ENCODE assay signal across 35 mouse cellular contexts in genomic region chr4:10607855-10608576, GRCm38 (mm10).
"Had no signal": no experiment of that assay in that cellular context is flagged by ENCODE, and none has a peak within 500 bp of the region (broad histone marks: within the 10 kb centered on the region; RNA-seq: fewer than 3 reads in every experiment).

No protein-coding gene starts in this region.

- H3K4me2 ChIP-seq: heart, embryonic 11.5 days; heart, embryonic 12.5 days; heart, embryonic 13.5 days; heart, embryonic 15.5 days; hindbrain, embryonic 12.5 days; hindbrain, embryonic 13.5 days; hindbrain, embryonic 14.5 days; hindbrain, embryonic 15.5 days; intestine, embryonic 15.5 days; kidney, embryonic 15.5 days had no signal

- H3K27ac ChIP-seq: heart, embryonic 13.5 days; heart, embryonic 15.5 days; hindbrain, embryonic 10.5 days; hindbrain, embryonic 12.5 days; hindbrain, embryonic 13.5 days; hindbrain, embryonic 14.5 days; hindbrain, embryonic 15.5 days; hindbrain, postnatal 0 days; intestine, embryonic 15.5 days; kidney, embryonic 15.5 days; kidney, postnatal 0 days; layer of hippocampus, adult 2 months; left cerebral cortex, adult 2 months had no signal

- H3K4me3 ChIP-seq: heart, embryonic 12.5 days; heart, embryonic 13.5 days; heart, embryonic 15.5 days; hindbrain, embryonic 10.5 days; hindbrain, embryonic 12.5 days; hindbrain, embryonic 13.5 days; hindbrain, embryonic 15.5 days; intestine, embryonic 15.5 days; kidney, embryonic 15.5 days; layer of hippocampus, adult 2 months; left cerebral cortex, adult 2 months had no signal

- ATAC-seq: hindbrain, embryonic 16.5 days; hindbrain, postnatal 0 days; inflammation-experienced regulatory T-cells, adult 6 months; intestine, embryonic 15.5 days; intestine, embryonic 16.5 days; intestine, postnatal 0 days had no signal

- H3K4me1 ChIP-seq: heart, embryonic 12.5 days; heart, embryonic 13.5 days; heart, embryonic 15.5 days; hindbrain, embryonic 10.5 days; hindbrain, embryonic 12.5 days; hindbrain, embryonic 13.5 days; hindbrain, embryonic 15.5 days; intestine, embryonic 15.5 days; kidney, embryonic 15.5 days had no signal

- H3K27me3 ChIP-seq: heart, embryonic 12.5 days; heart, embryonic 13.5 days; heart, embryonic 15.5 days; hindbrain, embryonic 12.5 days; hindbrain, embryonic 13.5 days; hindbrain, embryonic 15.5 days; intestine, embryonic 15.5 days; kidney, embryonic 15.5 days had no signal

- H3K9me3 ChIP-seq: heart, embryonic 12.5 days; heart, embryonic 15.5 days; hindbrain, embryonic 10.5 days; hindbrain, embryonic 12.5 days; hindbrain, embryonic 13.5 days; hindbrain, embryonic 15.5 days; intestine, embryonic 15.5 days; kidney, embryonic 15.5 days had no signal

- H3K36me3 ChIP-seq: heart, embryonic 12.5 days; heart, embryonic 13.5 days; heart, embryonic 15.5 days; hindbrain, embryonic 10.5 days; hindbrain, embryonic 12.5 days; hindbrain, embryonic 13.5 days; hindbrain, embryonic 15.5 days; intestine, embryonic 15.5 days; kidney, embryonic 15.5 days had no signal

- DNase-seq: heart, postnatal 10 days; heart, postnatal 14 days; heart, postnatal 36 days; heart, postnatal 4 days; kidney, adult 11 months; kidney, adult 18-20 months; kidney, adult 2 months; kidney, adult 8-10 months; kidney, adult 9 months; kidney, postnatal 10 days; kidney, postnatal 14 days; kidney, postnatal 25 days; kidney, postnatal 36 days; kidney, postnatal 4 days; layer of hippocampus, adult 9-11 months; layer of hippocampus, postnatal 36 days had no signal

- H3K9ac ChIP-seq: heart, embryonic 12.5 days; heart, embryonic 13.5 days; heart, embryonic 15.5 days; hindbrain, embryonic 12.5 days; hindbrain, embryonic 13.5 days; hindbrain, embryonic 14.5 days; hindbrain, embryonic 15.5 days; intestine, embryonic 15.5 days; kidney, embryonic 15.5 days had no signal
